Mouse (Mus musculus) lung, postnatal 4 days (tissue): ENCODE measurements around the gene Thbs1.
A peak's percentile ranks its signal among the peaks of the same experiment; 100 is the strongest.

ENCODE experiments used
- DNase-seq, 2 experiments: peaks; one replicate each; pipeline ENCODE4 v3.0.0; 2021

Thbs1 gene

GRCm38 (mm10) chr2:118111488-118112131 is at the start of gene Thbs1:
Gene Thbs1, plus strand, starts transcription at chr2:118111876.
- DNase-seq, result peak; percentile 86 to 92

DNA sequence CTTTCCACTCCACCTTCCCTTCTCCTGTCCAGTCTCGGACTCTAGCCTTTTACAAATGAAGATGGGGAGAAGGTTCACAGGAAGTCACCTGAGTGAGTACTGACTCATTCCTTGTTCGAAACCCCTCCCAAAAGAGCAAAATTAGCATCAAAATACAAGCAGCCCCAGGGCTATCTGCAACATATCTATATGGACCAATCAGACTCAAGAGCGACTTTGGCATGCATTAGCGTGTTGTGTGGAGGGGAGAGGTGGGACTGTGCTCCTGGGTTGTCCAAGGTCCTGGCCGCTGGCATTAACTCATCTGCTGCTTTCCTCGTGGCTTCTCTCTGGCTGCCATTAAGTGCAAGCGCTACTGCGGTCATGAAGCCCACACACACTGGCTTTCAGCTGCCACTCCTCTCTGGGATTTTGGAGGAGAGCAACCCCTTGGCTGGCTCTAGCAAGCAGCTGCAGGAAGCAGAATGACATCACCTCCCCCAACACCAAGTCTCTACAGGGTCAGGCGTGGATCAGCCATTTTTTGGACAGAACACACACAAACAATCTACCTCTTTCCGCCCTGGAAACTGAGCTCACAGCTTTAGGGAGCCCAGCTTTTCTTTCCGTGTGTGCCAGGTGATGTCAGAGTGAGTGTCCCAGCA is 47.4 kb upstream of the Thbs1 start:
- peak; percentile 9 to 45 for DNase-seq

DNA sequence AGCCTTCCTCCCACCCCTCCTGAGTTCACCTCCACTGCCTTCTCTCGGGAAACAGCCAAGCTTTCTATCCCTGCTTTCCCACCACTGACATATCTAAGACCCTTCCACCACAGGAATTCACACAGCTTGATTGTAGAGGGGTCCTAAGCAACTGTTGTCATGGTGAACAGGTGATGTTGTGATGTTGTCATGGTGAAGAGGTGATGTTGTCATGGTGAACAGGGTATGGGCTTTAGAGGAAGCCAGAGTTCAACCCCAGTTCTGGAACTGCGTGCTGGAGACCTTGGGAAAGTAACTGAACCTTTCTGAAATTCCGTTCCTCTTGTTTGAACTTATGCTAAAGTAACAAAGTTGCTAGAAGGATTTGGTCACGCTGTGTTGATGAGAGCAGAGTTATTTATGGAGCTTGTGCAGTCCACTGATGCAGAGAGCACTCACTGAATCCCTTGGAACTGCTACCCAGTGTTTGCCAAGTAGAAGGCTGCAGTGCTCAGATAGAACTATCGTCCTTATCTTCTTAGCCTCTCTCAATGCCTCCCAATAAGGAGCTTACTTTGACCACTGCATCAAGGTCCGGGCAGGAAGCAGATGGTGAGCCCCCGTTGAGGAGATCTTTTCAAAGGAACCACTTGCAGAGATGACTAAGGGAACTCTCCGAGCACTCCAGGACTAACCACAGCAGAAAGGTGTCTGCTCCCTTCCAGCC is 45.5 kb upstream of the Thbs1 start:
- DNase-seq, result no peak

- DNase-seq, result no peak
These were observed 41.7 kb upstream of the Thbs1 start for GRCm38 (mm10) chr2:118069975-118070374.

- DNase-seq, result no peak
These were observed 38.8 kb upstream of the Thbs1 start for GRCm38 (mm10) chr2:118072811-118073372.

DNA sequence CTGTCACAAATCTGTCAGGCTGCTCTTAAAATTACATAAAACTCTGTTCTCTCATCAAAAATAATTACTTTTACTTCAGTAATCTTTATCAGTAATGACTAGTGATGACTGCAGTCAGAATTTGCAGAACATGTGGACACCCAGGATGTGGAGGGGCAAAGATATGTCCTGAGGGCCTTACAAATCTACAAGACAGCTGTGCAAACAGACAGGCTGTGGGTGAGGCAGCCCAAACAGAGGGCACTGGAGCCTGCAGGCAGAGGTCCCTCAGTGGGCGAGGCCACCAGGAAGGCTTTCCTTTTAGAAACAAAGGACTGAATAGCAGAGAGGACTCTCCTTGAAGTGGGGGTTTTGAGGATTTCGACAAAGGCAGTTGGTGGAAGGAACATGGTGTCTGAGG is 37.6 kb upstream of the Thbs1 start:
- no peak for DNase-seq

- no peak for DNase-seq
These were observed 36.5 kb upstream of the Thbs1 start for GRCm38 (mm10) chr2:118075165-118075564.

DNA sequence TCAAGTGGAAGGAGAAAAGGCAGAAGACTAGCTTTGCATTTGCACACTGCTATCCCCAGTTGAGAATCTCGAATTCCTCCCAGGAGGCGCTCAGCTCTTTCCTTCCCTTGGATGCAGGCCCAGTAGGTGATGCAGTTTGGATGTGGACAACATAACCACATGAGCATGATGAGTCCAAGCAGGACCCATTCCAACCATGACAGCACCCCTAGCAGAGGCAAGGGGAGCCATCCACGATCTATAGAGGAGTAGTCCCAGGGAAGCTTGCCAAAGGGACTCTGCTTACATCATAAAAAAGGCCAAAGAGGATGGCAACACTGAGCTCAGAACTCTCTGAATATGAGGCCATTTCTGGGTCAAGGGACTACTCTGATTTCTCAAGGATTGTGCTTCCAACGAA is 32.5 kb upstream of the Thbs1 start:
- DNase-seq, result no peak

GRCm38 (mm10) chr2:118081581-118081980 is 30.1 kb upstream of the Thbs1 start:
- DNase-seq, result no peak

DNA sequence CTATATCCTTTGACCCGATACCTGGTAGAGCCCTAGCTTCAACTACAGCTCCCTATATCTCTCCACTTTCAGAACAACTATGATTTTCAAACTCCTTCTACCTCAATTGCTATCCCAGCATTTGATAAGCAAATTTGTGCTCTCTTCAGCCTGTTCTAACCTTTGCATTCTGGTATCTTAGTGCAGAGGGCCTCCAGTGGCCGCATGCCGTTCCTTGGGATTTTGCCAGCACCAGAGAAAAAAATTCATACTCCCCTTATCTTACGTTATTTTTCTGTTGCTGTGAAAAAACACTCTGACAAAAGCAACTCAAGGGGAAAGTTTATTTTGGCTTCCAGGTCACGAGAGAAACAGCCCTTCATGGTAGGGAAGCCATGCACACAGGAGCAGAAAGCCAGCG is 28.0 kb upstream of the Thbs1 start:
- no peak for DNase-seq

- DNase-seq, result no peak
These were observed 27.0 kb upstream of the Thbs1 start for GRCm38 (mm10) chr2:118084693-118085092.

GRCm38 (mm10) chr2:118085647-118086046 is 26.0 kb upstream of the Thbs1 start:
- DNase-seq, result no peak

GRCm38 (mm10) chr2:118087044-118087726 is 24.5 kb upstream of the Thbs1 start:
- no peak for DNase-seq

GRCm38 (mm10) chr2:118091226-118091625 is 20.4 kb upstream of the Thbs1 start:
- DNase-seq, result no peak

- DNase-seq, result no peak
These were observed 12.6 kb upstream of the Thbs1 start for GRCm38 (mm10) chr2:118099104-118099503.

- DNase-seq, result no peak
These were observed 9.5 kb upstream of the Thbs1 start for GRCm38 (mm10) chr2:118102169-118102568.

- DNase-seq, result peak; percentile 67 to 81
These were observed 1.3 kb upstream of the Thbs1 start for GRCm38 (mm10) chr2:118110225-118110915.

- DNase-seq, result peak; percentile 88 to 92
These were observed 574 bp upstream of the Thbs1 start for GRCm38 (mm10) chr2:118111116-118111487.

DNA sequence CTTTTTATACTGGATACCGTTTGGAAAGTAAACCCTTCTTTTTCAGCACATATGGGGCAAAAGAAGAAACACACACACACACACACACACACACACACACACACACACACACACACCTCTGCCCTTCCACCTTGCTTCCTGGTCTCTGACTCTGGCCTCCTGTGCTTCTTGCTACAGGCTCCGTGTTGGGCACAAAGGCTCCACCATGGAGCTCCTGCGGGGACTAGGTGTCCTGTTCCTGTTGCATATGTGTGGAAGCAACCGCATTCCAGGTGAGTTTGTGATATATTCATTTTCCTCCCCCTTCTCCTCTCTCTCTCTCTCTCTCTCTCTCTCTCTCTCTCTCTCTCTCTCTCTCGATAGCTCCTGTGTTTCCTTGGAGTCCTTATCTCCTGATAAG is 762 bp downstream of the Thbs1 start:
- no peak for DNase-seq

GRCm38 (mm10) chr2:118112846-118113479 is 1.3 kb downstream of the Thbs1 start:
- DNase-seq, result peak in 1 of 2 experiments; percentile 54

GRCm38 (mm10) chr2:118113808-118114524 is 2.3 kb downstream of the Thbs1 start:
- peak; percentile 73 to 77 for DNase-seq
